Mouse (Mus musculus) liver, embryonic 15.5 days (tissue): ENCODE measurements around the gene Cdc42se2. TPM values are rescaled to one million over a fixed set of nuclear protein-coding genes. Genes with fewer than 3 reads are reported as not detected.

Experiments
- ATAC-seq: fragments of 200-750 bp; cut with Nextera tagmentation; 2 replicates; pipeline ENCODE4 v1.8.0; 2017; ENCODE audit warnings: moderate number of reproducible peaks, mild to moderate bottlenecking, moderate library complexity; ENCODE audit not compliant: insufficient read depth
- H3K27ac ChIP-seq: fragments of 300-500 bp; sonication (generic); replicated peaks from 2 replicates; pipeline ENCODE4 v1.5.1; 2015; ENCODE audit warnings: mild to moderate bottlenecking, inconsistent platforms
- H3K27me3 ChIP-seq: fragments of 300-500 bp; sonication (generic); 2 replicates; pipeline ENCODE4 v1.6.1; 2015; ENCODE audit warnings: mild to moderate bottlenecking, inconsistent platforms
- H3K36me3 ChIP-seq: fragments of 300-500 bp; sonication (generic); replicated peaks from 2 replicates; pipeline ENCODE4 v1.6.1; 2015; ENCODE audit warnings: moderate library complexity, mild to moderate bottlenecking, inconsistent platforms
- H3K4me1 ChIP-seq: fragments of 300-500 bp; sonication (generic); replicated peaks from 2 replicates; pipeline ENCODE4 v1.6.1; 2015; ENCODE audit warnings: inconsistent platforms
- H3K4me2 ChIP-seq: fragments of 300-500 bp; sonication (generic); 2 replicates; pipeline ENCODE4 v1.6.1; 2015; ENCODE audit warnings: moderate library complexity, mild to moderate bottlenecking, inconsistent platforms
- H3K4me3 ChIP-seq: fragments of 300-500 bp; sonication (generic); replicated peaks from 2 replicates; pipeline ENCODE4 v1.5.1; 2015; ENCODE audit warnings: mild to moderate bottlenecking, inconsistent platforms
- H3K9ac ChIP-seq: fragments of 300-500 bp; sonication (generic); 2 replicates; pipeline ENCODE4 v1.6.1; 2015; ENCODE audit warnings: moderate library complexity, mild to moderate bottlenecking, inconsistent platforms
- H3K9me3 ChIP-seq: fragments of 300-500 bp; sonication (generic); replicated peaks from 2 replicates; pipeline ENCODE4 v1.6.1; 2016; ENCODE audit warnings: inconsistent platforms
- WGBS: fragments of 180-500 bp; shearing (Covaris S2); methylation state at CpG from one replicate; pipeline ENCODE4 v1.1.7; 2015; ENCODE audit warnings: mixed read lengths; ENCODE audit not compliant: insufficient replicate concordance; 5-methylcytosine and 5-hydroxymethylcytosine counted together
- polyA plus RNA-seq: library from polyadenylated mRNA; unstranded; fragments of >200 nt; fragmentation: Nextera tagmentation; extraction: Ambion mirVana; gene quantifications from 2 replicates; pipeline ENCODE4 v1.2.1, GENCODE M21; 2015

Gene Cdc42se2
- polyA plus RNA-seq, 1 experiment from 2014 or later = 17.2 TPM

DNA sequence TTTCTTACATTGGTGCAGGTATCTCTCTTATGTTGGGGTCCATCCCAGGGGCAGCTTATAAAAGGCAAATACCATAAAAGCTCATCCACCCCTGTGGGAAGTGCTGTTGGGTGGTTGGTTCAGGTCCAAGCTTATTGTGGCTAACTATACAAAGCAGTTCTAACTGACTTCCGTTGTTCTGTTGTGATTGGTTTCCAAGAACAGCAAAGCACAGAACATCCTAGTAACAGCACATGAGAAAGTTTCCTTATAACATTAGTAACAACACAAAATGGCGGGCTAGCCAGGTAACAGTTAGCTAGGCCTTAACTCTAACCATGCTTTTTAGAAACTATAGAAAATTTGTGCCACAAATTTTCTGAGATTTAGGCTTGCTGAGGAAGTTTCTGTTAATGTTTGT, 79.3 kb downstream of the Cdc42se2 start:
- no peaks in the 10 kb centered on the region for H3K27me3 ChIP-seq
- no peaks in the 10 kb centered on the region for H3K36me3 ChIP-seq
- no peak for ATAC-seq
- no peaks in the 10 kb centered on the region for H3K9me3 ChIP-seq
- H3K4me3 ChIP-seq = no peak overlapping the region
- H3K9ac ChIP-seq = no peak overlapping the region
- H3K4me1 ChIP-seq = no peaks in the 10 kb centered on the region
- no peak overlapping the region for H3K27ac ChIP-seq
- WGBS = 72% methylated on average over 2 of the region's 2 CpGs
- no peak overlapping the region for H3K4me2 ChIP-seq

DNA sequence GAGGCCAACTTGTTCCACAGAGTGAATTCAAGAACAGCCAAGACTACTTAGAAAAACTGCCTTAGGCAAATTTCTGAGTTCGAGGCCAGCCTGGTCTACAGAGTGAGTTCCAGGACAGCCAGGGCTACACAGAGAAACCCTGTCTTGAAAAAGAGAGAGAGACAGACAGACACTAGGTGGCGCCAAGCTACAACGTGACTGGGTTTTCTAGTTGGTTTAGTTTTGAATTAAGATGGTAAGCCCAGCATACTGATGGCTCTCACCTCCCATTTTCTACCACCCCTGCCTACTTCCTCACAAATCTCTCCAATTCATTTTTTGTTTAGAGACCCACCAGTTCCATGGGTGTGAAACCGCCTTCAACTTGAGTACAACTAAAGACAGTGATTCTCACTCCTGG, 84.2 kb downstream of the Cdc42se2 start:
- Histone ChIP-seq H3K4me3 (no peak overlapping the region), H3K4me2 (no peak overlapping the region), H3K9me3 (no peaks in the 10 kb centered on the region), H3K36me3 (0 out of 2 replicates have a peak, but pooled peaks cover 7% of the 10 kb centered on the region), H3K27ac (no peak overlapping the region), H3K9ac (no peak overlapping the region), H3K27me3 (no peaks in the 10 kb centered on the region), H3K4me1 (no peaks in the 10 kb centered on the region)
- WGBS = 28% methylated on average over 4 of the region's 4 CpGs
- ATAC-seq = no peak

DNA sequence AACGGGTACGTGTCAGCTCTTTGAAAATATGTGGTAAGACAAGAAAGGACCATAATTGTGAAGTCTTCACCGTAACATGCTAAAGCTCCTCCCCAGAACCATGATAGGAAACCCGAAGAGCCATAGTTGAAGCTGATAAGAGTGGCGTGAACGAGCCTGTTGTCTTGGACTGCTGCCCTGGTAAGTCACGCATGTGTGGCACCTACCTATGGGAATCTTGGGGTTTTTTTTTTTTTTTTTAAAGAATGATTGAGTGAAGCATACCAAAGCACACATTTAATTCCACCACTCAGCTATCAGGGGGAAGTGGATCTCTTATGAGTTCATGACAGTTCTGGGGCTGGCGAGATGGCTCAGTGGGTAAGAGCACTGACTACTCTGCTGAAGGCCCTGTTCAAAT, 85.6 kb downstream of the Cdc42se2 start:
- H3K27ac ChIP-seq = no peak overlapping the region
- 55% methylated on average over 8 of the region's 8 CpGs for WGBS
- no peak overlapping the region for H3K4me3 ChIP-seq
- H3K36me3 ChIP-seq = peaks cover 14% of the 10 kb centered on the region
- no peak overlapping the region for H3K4me2 ChIP-seq
- no peak for ATAC-seq
- no peaks in the 10 kb centered on the region for H3K27me3 ChIP-seq
- no peaks in the 10 kb centered on the region for H3K9me3 ChIP-seq
- no peaks in the 10 kb centered on the region for H3K4me1 ChIP-seq
- no peak overlapping the region for H3K9ac ChIP-seq

DNA sequence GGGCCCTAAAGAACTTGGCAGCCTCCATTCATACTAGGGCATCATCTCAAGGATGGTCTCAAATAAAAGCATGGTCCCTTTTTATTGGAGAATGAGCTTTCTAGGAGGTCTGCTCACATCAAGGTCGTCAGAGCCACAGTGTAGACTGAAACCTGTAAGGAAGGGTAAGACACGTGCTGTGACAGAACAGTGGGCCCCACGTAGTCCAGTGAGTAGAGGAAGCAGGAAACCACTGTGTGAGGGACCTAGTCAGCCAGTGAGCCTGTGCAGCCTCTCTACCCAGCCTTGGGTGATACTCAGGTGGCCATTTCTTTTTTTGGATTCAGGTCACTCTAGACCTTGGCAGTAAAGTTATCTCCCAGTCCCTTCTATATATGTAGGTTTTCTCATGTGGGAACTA, 87.5 kb downstream of the Cdc42se2 start:
- 23% methylated on average over 3 of the region's 3 CpGs for WGBS

DNA sequence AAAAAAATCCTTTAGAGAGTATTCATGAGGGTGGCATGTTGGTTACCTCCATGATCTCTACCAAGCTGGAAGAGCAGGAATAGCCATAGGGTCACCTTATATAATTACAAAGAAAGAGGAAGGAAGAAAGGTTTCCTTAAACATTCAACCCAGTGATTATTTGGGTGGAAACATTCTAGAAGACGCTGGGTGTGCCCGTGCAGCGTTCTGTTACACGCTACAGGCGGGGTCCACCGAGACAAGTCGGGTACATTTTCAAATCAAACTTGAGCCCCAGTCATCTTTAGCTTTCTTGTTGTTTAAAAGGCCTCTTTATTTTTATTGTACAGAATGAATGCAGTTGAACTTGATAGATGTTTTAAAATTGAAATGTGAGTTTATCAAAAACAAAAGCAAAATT, 88.8 kb downstream of the Cdc42se2 start:
- no peaks in the 10 kb centered on the region for H3K27me3 ChIP-seq
- H3K4me3 ChIP-seq = no peak overlapping the region
- H3K4me1 ChIP-seq = no peaks in the 10 kb centered on the region
- H3K4me2 ChIP-seq = no peak overlapping the region
- no peak overlapping the region for H3K27ac ChIP-seq
- H3K9me3 ChIP-seq = no peaks in the 10 kb centered on the region
- no peak for ATAC-seq
- 70% methylated on average over 7 of the region's 7 CpGs for WGBS
- H3K9ac ChIP-seq = no peak overlapping the region
- H3K36me3 ChIP-seq = peaks cover 44% of the 10 kb centered on the region

More for the DNA sequence above, 87.5 kb downstream of the Cdc42se2 start:
- Histone ChIP-seq H3K27ac (no peak overlapping the region), H3K4me3 (no peak overlapping the region), H3K27me3 (no peaks in the 10 kb centered on the region), H3K9me3 (no peaks in the 10 kb centered on the region), H3K36me3 (peaks cover 31% of the 10 kb centered on the region), H3K9ac (no peak overlapping the region), H3K4me1 (no peaks in the 10 kb centered on the region), H3K4me2 (no peak overlapping the region)
- ATAC-seq = no peak

DNA sequence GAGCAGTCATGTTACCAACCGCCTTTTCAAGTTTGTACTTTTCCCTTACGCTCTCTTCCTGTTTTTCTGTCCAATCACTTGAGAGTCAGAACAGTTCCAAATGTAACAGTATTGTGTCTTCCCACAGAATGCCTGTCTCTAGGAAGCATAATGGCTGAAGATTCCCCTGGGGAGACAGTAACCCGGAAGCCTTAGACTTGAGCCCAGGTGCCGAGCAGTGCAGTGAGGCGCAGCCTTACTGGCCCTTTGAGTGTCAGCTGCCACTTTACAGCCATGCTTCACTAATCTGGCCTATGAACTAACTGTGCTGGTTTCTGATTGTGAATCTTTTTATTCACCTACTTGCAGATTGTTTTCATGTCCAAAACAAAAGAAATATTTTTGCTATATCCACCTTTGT, 89.9 kb downstream of the Cdc42se2 start:
- no peak overlapping the region for H3K4me3 ChIP-seq
- peaks cover 46% of the 10 kb centered on the region for H3K36me3 ChIP-seq
- no peak overlapping the region for H3K9ac ChIP-seq
- no peak overlapping the region for H3K4me2 ChIP-seq
- WGBS = 77% methylated on average over 5 of the region's 5 CpGs
- H3K27me3 ChIP-seq = no peaks in the 10 kb centered on the region
- ATAC-seq = no peak
- no peaks in the 10 kb centered on the region for H3K4me1 ChIP-seq
- no peaks in the 10 kb centered on the region for H3K9me3 ChIP-seq
- H3K27ac ChIP-seq = no peak overlapping the region

- Histone ChIP-seq H3K9me3 (no peaks in the 10 kb centered on the region), H3K27me3 (no peaks in the 10 kb centered on the region), H3K36me3 (peaks cover 57% of the 10 kb centered on the region), H3K4me3 (no peak overlapping the region), H3K27ac (no peak overlapping the region), H3K9ac (no peak overlapping the region), H3K4me2 (no peak overlapping the region), H3K4me1 (no peaks in the 10 kb centered on the region)
- 49% methylated on average over 4 of the region's 4 CpGs for WGBS
- no peak for ATAC-seq
These were observed 91.5 kb downstream of the Cdc42se2 start for GRCm38 (mm10) chr11:54695951-54696350.

DNA sequence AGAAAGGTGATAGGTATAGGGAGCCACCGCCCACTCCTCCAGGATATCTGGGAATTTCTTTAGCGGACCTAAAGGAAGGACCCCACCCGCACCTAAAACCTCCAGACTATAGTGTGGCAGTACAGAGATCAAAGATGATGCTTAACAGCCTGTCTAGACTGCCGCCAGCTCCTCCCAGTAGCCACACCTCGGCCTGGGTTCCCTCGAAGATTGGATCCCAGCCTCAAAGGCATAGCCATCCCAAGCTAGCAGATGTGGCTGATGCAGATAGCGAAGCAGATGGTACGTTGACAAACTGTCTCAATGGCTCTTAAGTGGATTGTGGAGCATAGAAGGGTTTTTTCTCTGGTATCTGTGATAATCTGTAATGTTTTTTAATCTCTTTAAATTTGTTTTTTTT, 93.2 kb downstream of the Cdc42se2 start:
- WGBS = 75% methylated on average over 8 of the region's 8 CpGs
- H3K9me3 ChIP-seq = no peaks in the 10 kb centered on the region
- ATAC-seq = no peak
- no peaks in the 10 kb centered on the region for H3K27me3 ChIP-seq
- no peaks in the 10 kb centered on the region for H3K4me1 ChIP-seq
- H3K36me3 ChIP-seq = peaks cover 64% of the 10 kb centered on the region
- no peak overlapping the region for H3K27ac ChIP-seq
- H3K4me2 ChIP-seq = no peak overlapping the region
- no peak overlapping the region for H3K4me3 ChIP-seq
- H3K9ac ChIP-seq = no peak overlapping the region

DNA sequence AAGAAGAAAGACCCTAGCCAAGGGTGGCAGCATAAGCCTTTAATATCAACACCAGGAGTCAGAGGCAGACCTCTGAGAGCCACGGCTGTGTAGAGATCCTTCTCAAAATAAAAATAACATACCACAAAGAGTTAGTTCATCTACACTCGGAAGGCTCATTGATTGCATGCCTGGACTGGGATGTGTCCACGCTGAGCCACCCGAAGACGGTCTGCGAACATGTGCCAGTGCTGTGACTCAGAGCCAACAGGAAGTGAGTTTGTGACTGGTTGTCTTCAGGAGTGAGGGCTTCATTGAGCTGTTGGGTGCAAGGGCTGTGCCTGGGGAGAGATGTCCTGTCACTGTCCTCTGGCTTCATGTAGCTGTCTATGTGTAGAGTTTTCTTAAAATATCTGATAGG, 93.8 kb downstream of the Cdc42se2 start:
- Histone ChIP-seq H3K4me2 (no peak overlapping the region), H3K4me1 (no peaks in the 10 kb centered on the region), H3K4me3 (no peak overlapping the region), H3K27me3 (no peaks in the 10 kb centered on the region), H3K27ac (no peak overlapping the region), H3K36me3 (peaks cover 64% of the 10 kb centered on the region), H3K9ac (no peak overlapping the region), H3K9me3 (no peaks in the 10 kb centered on the region)
- WGBS = 70% methylated on average over 6 of the region's 6 CpGs
- ATAC-seq = no peak

- no peak overlapping the region for H3K9ac ChIP-seq
- no peaks in the 10 kb centered on the region for H3K27me3 ChIP-seq
- H3K4me2 ChIP-seq = no peak overlapping the region
- no peaks in the 10 kb centered on the region for H3K9me3 ChIP-seq
- 57% methylated on average over 4 of the region's 4 CpGs for WGBS
- H3K27ac ChIP-seq = no peak overlapping the region
- peaks cover 66% of the 10 kb centered on the region for H3K36me3 ChIP-seq
- no peak overlapping the region for H3K4me3 ChIP-seq
- H3K4me1 ChIP-seq = no peaks in the 10 kb centered on the region
- no peak for ATAC-seq
These were observed 96.3 kb downstream of the Cdc42se2 start for GRCm38 (mm10) chr11:54691179-54691578.

DNA sequence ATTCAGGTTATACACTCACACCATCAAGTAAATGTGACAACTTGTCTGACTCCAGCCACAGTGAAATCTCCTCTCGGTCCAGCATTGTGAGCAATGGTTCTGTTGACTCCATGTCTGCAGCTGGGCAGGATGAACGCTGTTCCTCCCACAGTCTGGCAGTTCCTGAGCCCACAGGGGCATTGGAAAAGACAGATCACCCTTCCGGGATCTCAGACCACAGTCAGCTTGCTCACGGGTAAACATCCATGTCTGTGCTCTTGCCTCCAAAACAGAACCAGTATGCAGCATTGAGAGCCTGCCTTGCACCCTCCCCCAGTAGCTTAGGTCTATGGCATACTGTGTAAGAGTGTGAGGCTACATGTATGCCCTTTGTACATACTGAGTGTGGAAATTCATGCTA, 97.3 kb downstream of the Cdc42se2 start:
- no peak for ATAC-seq
- Histone ChIP-seq H3K4me1 (no peaks in the 10 kb centered on the region), H3K27me3 (no peaks in the 10 kb centered on the region), H3K4me2 (no peak overlapping the region), H3K9ac (no peak overlapping the region), H3K4me3 (no peak overlapping the region), H3K9me3 (no peaks in the 10 kb centered on the region), H3K36me3 (peaks cover 65% of the 10 kb centered on the region), H3K27ac (no peak overlapping the region)
- WGBS = 80% methylated on average over 4 of the region's 4 CpGs

- no peaks in the 10 kb centered on the region for H3K9me3 ChIP-seq
- no peak overlapping the region for H3K27ac ChIP-seq
- no peak for ATAC-seq
- peaks cover 57% of the 10 kb centered on the region for H3K36me3 ChIP-seq
- no peak overlapping the region for H3K4me3 ChIP-seq
- H3K27me3 ChIP-seq = no peaks in the 10 kb centered on the region
- 82% methylated on average over 2 of the region's 2 CpGs for WGBS
- H3K9ac ChIP-seq = no peak overlapping the region
- no peaks in the 10 kb centered on the region for H3K4me1 ChIP-seq
- no peak overlapping the region for H3K4me2 ChIP-seq
These were observed 102.6 kb downstream of the Cdc42se2 start for GRCm38 (mm10) chr11:54684831-54685230.
